Mouse (Mus musculus): ENCODE data around the gene Olfr1153. TPM values are rescaled to one million over a fixed set of nuclear protein-coding genes. Genes with fewer than 3 reads are reported as not detected.

The Olfr1153 gene
- not detected in 2 replicates for polyA plus RNA-seq (2015; fragmentation: Nextera tagmentation; extraction: Ambion mirVana)

- WGBS (ENCODE audit: insufficient replicate concordance): 52% methylated on average over 1 of the region's 1 CpGs
Measured at GRCm38 (mm10) chr2:87894662-87895061, at the start of gene Olfr1153. Olfr1153 (plus strand) TSS chr2:87894962.

GRCm38 (mm10) chr2:87855562-87855961 is 39.2 kb upstream of the Olfr1153 start, which contains the start of gene Olfr1151:
Olfr1151 (plus strand) TSS chr2:87855862.
- Histone ChIP-seq H3K4me3 (replicated peaks) (no peak within 1 kb of the TSS), H3K27ac (replicated peaks) (no peak within 1 kb of the TSS), H3K27me3 (no peaks in the 10 kb centered on the region), H3K9me3 (replicated peaks) (no peaks in the 10 kb centered on the region), H3K9ac (no peak within 1 kb of the TSS), H3K36me3 (replicated peaks) (no peaks in the 10 kb centered on the region), H3K4me1 (replicated peaks) (no peaks in the 10 kb centered on the region), H3K4me2 (no peak within 1 kb of the TSS)
- 71% methylated on average over 1 of the region's 1 CpGs for WGBS (ENCODE audit: insufficient replicate concordance)
- no peak for ATAC-seq (ENCODE audit: insufficient read depth)

More at GRCm38 (mm10) chr2:87894662-87895061, at the start of gene Olfr1153:
- H3K4me2 ChIP-seq: no peak within 1 kb of the TSS
- no peak within 1 kb of the TSS for H3K9ac ChIP-seq
- H3K27ac ChIP-seq (replicated peaks): no peak within 1 kb of the TSS
- no peak for ATAC-seq (ENCODE audit: insufficient read depth)
- no peak within 1 kb of the TSS for H3K4me3 ChIP-seq (replicated peaks)
- H3K4me1 ChIP-seq (replicated peaks): no peaks in the 10 kb centered on the region
- no peaks in the 10 kb centered on the region for H3K36me3 ChIP-seq (replicated peaks)
- H3K9me3 ChIP-seq (replicated peaks): no peaks in the 10 kb centered on the region
- no peaks in the 10 kb centered on the region for H3K27me3 ChIP-seq

- H3K4me2 ChIP-seq: no peak within 1 kb of the TSS
- no peaks in the 10 kb centered on the region for H3K4me1 ChIP-seq (replicated peaks)
- no peak for ATAC-seq (ENCODE audit: insufficient read depth)
- H3K9ac ChIP-seq: no peak within 1 kb of the TSS
- H3K9me3 ChIP-seq (replicated peaks): no peaks in the 10 kb centered on the region
- no peaks in the 10 kb centered on the region for H3K36me3 ChIP-seq (replicated peaks)
- H3K4me3 ChIP-seq (replicated peaks): no peak within 1 kb of the TSS
- H3K27ac ChIP-seq (replicated peaks): no peak within 1 kb of the TSS
- no peaks in the 10 kb centered on the region for H3K27me3 ChIP-seq
Measured at GRCm38 (mm10) chr2:87866192-87866591, 28.6 kb upstream of the Olfr1153 start, which contains the start of gene Olfr1152. Olfr1152 (plus strand) TSS chr2:87866492.

- no peak within 1 kb of the TSS for H3K4me3 ChIP-seq (replicated peaks)
- no peak for ATAC-seq (ENCODE audit: insufficient read depth)
- WGBS (ENCODE audit: insufficient replicate concordance): 69% methylated on average over 1 of the region's 1 CpGs
Measured at GRCm38 (mm10) chr2:87905066-87905465, 10.3 kb downstream of the Olfr1153 start, which contains the start of gene Olfr1154. Olfr1154 (minus strand) TSS chr2:87905166.

DNA sequence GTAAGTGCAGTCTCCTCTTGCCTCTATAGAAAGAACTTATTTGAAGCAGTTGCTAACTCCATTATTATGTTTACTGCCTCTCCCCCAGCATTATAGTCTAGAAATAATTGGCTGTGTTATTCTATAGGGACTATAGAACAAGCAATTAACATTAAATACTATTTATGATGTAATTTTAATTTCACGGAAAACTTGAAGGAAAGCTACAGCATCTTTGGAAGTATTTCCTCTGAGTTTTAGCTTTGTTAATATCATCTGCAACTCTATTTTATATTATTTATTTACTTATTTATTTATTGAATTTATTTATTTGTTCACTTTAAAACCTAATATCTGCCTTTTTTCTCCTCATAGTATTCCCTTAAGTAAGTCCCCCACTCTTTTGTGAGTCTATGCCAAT is 50.3 kb downstream of the Olfr1153 start, which contains the start of gene Olfr1155:
Gene Olfr1155, minus strand, starts transcription at position 101 of the 400 bp plus-strand sequence.
- no peak for ATAC-seq (ENCODE audit: insufficient read depth)
- WGBS (ENCODE audit: insufficient replicate concordance): 86% methylated on average over 1 of the region's 1 CpGs
- Histone ChIP-seq H3K36me3 (replicated peaks) (no peaks in the 10 kb centered on the region), H3K9ac (no peak within 1 kb of the TSS), H3K4me3 (replicated peaks) (no peak within 1 kb of the TSS), H3K27me3 (no peaks in the 10 kb centered on the region), H3K4me1 (replicated peaks) (no peaks in the 10 kb centered on the region), H3K9me3 (replicated peaks) (no peaks in the 10 kb centered on the region), H3K4me2 (no peak within 1 kb of the TSS), H3K27ac (replicated peaks) (no peak within 1 kb of the TSS)

More at GRCm38 (mm10) chr2:87905066-87905465, 10.3 kb downstream of the Olfr1153 start, which contains the start of gene Olfr1154:
- Histone ChIP-seq H3K4me1 (replicated peaks) (no peaks in the 10 kb centered on the region), H3K4me2 (no peak within 1 kb of the TSS), H3K27ac (replicated peaks) (no peak within 1 kb of the TSS), H3K36me3 (replicated peaks) (no peaks in the 10 kb centered on the region), H3K27me3 (no peaks in the 10 kb centered on the region), H3K9me3 (replicated peaks) (no peaks in the 10 kb centered on the region), H3K9ac (no peak within 1 kb of the TSS)

Other genes with a start within 250 kb of the Olfr1153 start
- not detected in 2 replicates for gene Olfr1133, start 247.6 kb upstream of the Olfr1153 start, polyA plus RNA-seq (2015; fragmentation: Nextera tagmentation; extraction: Ambion mirVana)
- gene Olfr1134, start 236.5 kb upstream of the Olfr1153 start, polyA plus RNA-seq (2015; fragmentation: Nextera tagmentation; extraction: Ambion mirVana): not detected in 2 replicates
- not detected in 2 replicates for gene Olfr1135, start 221.3 kb upstream of the Olfr1153 start, polyA plus RNA-seq (2015; fragmentation: Nextera tagmentation; extraction: Ambion mirVana)
- not detected in 2 replicates for gene Olfr1136, start 201.0 kb upstream of the Olfr1153 start, polyA plus RNA-seq (2015; fragmentation: Nextera tagmentation; extraction: Ambion mirVana)
- gene Olfr1137, start 181.8 kb upstream of the Olfr1153 start, polyA plus RNA-seq (2015; fragmentation: Nextera tagmentation; extraction: Ambion mirVana): not detected in 2 replicates
- gene Olfr1138, start 155.0 kb upstream of the Olfr1153 start, polyA plus RNA-seq (2015; fragmentation: Nextera tagmentation; extraction: Ambion mirVana): not detected in 2 replicates
- gene Olfr1140, start 151.2 kb upstream of the Olfr1153 start, polyA plus RNA-seq (2015; fragmentation: Nextera tagmentation; extraction: Ambion mirVana): not detected in 2 replicates
- not detected in 2 replicates for gene Olfr1141, start 141.0 kb upstream of the Olfr1153 start, polyA plus RNA-seq (2015; fragmentation: Nextera tagmentation; extraction: Ambion mirVana)
- not detected in 2 replicates for gene Olfr152, start 115.5 kb upstream of the Olfr1153 start, polyA plus RNA-seq (2015; fragmentation: Nextera tagmentation; extraction: Ambion mirVana)
- gene Olfr1143, start 94.4 kb upstream of the Olfr1153 start, polyA plus RNA-seq (2015; fragmentation: Nextera tagmentation; extraction: Ambion mirVana): not detected in 2 replicates
- gene Olfr1145, start 85.1 kb upstream of the Olfr1153 start, polyA plus RNA-seq (2015; fragmentation: Nextera tagmentation; extraction: Ambion mirVana): not detected in 2 replicates
- gene Olfr1148, start 64.4 kb upstream of the Olfr1153 start, polyA plus RNA-seq (2015; fragmentation: Nextera tagmentation; extraction: Ambion mirVana): not detected in 2 replicates
- gene Olfr1150-ps1, start 51.0 kb upstream of the Olfr1153 start, polyA plus RNA-seq (2015; fragmentation: Nextera tagmentation; extraction: Ambion mirVana): not detected in 2 replicates
- gene Olfr1151, start 39.1 kb upstream of the Olfr1153 start, polyA plus RNA-seq (2015; fragmentation: Nextera tagmentation; extraction: Ambion mirVana): not detected in 2 replicates
- gene Olfr1152, start 28.5 kb upstream of the Olfr1153 start, polyA plus RNA-seq (2015; fragmentation: Nextera tagmentation; extraction: Ambion mirVana): not detected in 2 replicates
- not detected in 2 replicates for gene Olfr1154, start 10.2 kb downstream of the Olfr1153 start, polyA plus RNA-seq (2015; fragmentation: Nextera tagmentation; extraction: Ambion mirVana)
- not detected in 2 replicates for gene Olfr1155, start 50.2 kb downstream of the Olfr1153 start, polyA plus RNA-seq (2015; fragmentation: Nextera tagmentation; extraction: Ambion mirVana)
- not detected in 2 replicates for gene Olfr1156, start 58.1 kb downstream of the Olfr1153 start, polyA plus RNA-seq (2015; fragmentation: Nextera tagmentation; extraction: Ambion mirVana)
- gene Olfr1157, start 73.3 kb downstream of the Olfr1153 start, polyA plus RNA-seq (2015; fragmentation: Nextera tagmentation; extraction: Ambion mirVana): not detected in 2 replicates
- not detected in 2 replicates for gene Olfr74, start 79.7 kb downstream of the Olfr1153 start, polyA plus RNA-seq (2015; fragmentation: Nextera tagmentation; extraction: Ambion mirVana)
- not detected in 2 replicates for gene Olfr1158, start 95.2 kb downstream of the Olfr1153 start, polyA plus RNA-seq (2015; fragmentation: Nextera tagmentation; extraction: Ambion mirVana)
- not detected in 2 replicates for gene Olfr1160, start 113.3 kb downstream of the Olfr1153 start, polyA plus RNA-seq (2015; fragmentation: Nextera tagmentation; extraction: Ambion mirVana)
- gene Olfr1161, start 127.8 kb downstream of the Olfr1153 start, polyA plus RNA-seq (2015; fragmentation: Nextera tagmentation; extraction: Ambion mirVana): not detected in 2 replicates
- not detected in 2 replicates for gene Olfr73, start 142.7 kb downstream of the Olfr1153 start, polyA plus RNA-seq (2015; fragmentation: Nextera tagmentation; extraction: Ambion mirVana)
- not detected in 2 replicates for gene Olfr1162, start 156.2 kb downstream of the Olfr1153 start, polyA plus RNA-seq (2015; fragmentation: Nextera tagmentation; extraction: Ambion mirVana)
- not detected in 2 replicates for gene Olfr1163, start 176.9 kb downstream of the Olfr1153 start, polyA plus RNA-seq (2015; fragmentation: Nextera tagmentation; extraction: Ambion mirVana)
- not detected in 2 replicates for gene Olfr1164, start 199.0 kb downstream of the Olfr1153 start, polyA plus RNA-seq (2015; fragmentation: Nextera tagmentation; extraction: Ambion mirVana)
- gene Olfr1166, start 233.3 kb downstream of the Olfr1153 start, polyA plus RNA-seq (2015; fragmentation: Nextera tagmentation; extraction: Ambion mirVana): not detected in 2 replicates